Mouse (Mus musculus) embryonic fibroblast, embryonic 13.5 days (primary cell): ENCODE measurements at regions not wholly inside any gene's neighbourhood (a gene's known extent, or its start where the extent isn't known, plus 50 kb on each side); places are given as distances from the start of the nearest gene placed in this dataset.

Experiments
- CTCF ChIP-seq: IDR thresholded peaks from 2 replicates; pipeline ENCODE4 v1.5.1; 2011; ENCODE audit warnings: mild to moderate bottlenecking, control low read depth, low read length, moderate library complexity, borderline replicate concordance; ENCODE audit not compliant: insufficient read depth
- POLR2A ChIP-seq: IDR thresholded peaks from 2 replicates; pipeline ENCODE4 v1.6.1; 2011; ENCODE audit warnings: low read depth, mild to moderate bottlenecking, control low read depth, low read length, moderate library complexity

DNA sequence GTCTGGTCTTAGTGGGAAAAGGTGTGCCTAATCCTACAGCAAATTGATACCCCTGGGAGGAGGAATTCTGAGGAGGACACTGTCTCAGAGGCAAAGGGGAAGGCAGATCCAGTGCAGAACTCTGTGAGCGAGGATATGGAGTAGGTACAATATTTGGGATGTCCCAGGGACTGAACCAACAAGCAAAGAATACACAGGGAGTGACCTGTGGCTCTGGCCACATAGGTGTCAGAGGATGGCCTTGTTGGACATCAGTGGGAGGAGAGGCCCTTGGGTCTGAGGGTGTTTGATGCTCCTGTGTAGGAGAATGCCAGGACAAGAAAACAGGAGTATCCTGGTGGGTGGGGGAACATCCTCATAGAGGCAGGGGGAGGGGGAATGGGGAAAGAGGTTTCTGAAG, 1079.0 kb downstream of the Cdh8 start:
- no peak for TF ChIP-seq CTCF
- no peak for TF ChIP-seq POLR2A
